Mouse (Mus musculus): ENCODE measurements at regions not wholly inside any gene's neighbourhood (a gene's known extent, or its start where the extent isn't known, plus 50 kb on each side); places are given as distances from the start of the nearest gene placed in this dataset.

GRCm38 (mm10) chr16:52747744-52748143, 293.9 kb upstream of the Alcam start:
- TF ChIP-seq CTCF (IDR thresholded peaks at IDR 0.05; ENCODE audit: low read depth, low read length): no peak
- no peak for TF ChIP-seq TAL1 (conservative IDR thresholded peaks at IDR 0.05; ENCODE audit: low read depth, low read length)
- no peak for TF ChIP-seq GATA1 (IDR thresholded peaks at IDR 0.05; ENCODE audit: borderline replicate concordance, low read length)
